Mouse (Mus musculus) limb, embryonic 11.5 days (tissue): ENCODE results near the gene Rgs12. TPM values are rescaled to one million over a fixed set of nuclear protein-coding genes. Genes with fewer than 3 reads are reported as not detected.

ENCODE experiments used
- ATAC-seq: fragments of 200-750 bp; cut with Nextera tagmentation; 2 replicates; pipeline ENCODE4 v1.8.0; 2017; ENCODE audit warnings: low read depth; ENCODE audit not compliant: insufficient number of reproducible peaks, low FRiP score, low TSS enrichment
- DNase-seq: peaks from one replicate; pipeline ENCODE4 v3.0.0-alpha.2; 2015; ENCODE audit warnings: low spot score
- H3K27ac ChIP-seq: fragments of 300-500 bp; sonication (generic); replicated peaks from 2 replicates; pipeline ENCODE4 v1.5.1; 2014; ENCODE audit warnings: low read depth, mild to moderate bottlenecking, low read length
- H3K27me3 ChIP-seq: fragments of 300-500 bp; sonication (generic); 2 replicates; pipeline ENCODE4 v1.6.1; 2014; ENCODE audit warnings: mild to moderate bottlenecking, low read length, mixed read lengths; ENCODE audit not compliant: control insufficient read depth, insufficient read depth
- H3K36me3 ChIP-seq: fragments of 300-500 bp; sonication (generic); 2 replicates; pipeline ENCODE4 v1.6.1; 2014; ENCODE audit warnings: mild to moderate bottlenecking, low read length, moderate library complexity, mixed read lengths; ENCODE audit not compliant: control insufficient read depth, insufficient read depth
- H3K4me1 ChIP-seq: fragments of 300-500 bp; sonication (generic); 2 replicates; pipeline ENCODE4 v1.6.1; 2014; ENCODE audit warnings: low read length, mixed read lengths; ENCODE audit not compliant: control insufficient read depth, insufficient read depth
- H3K4me2 ChIP-seq: fragments of 300-500 bp; sonication (generic); 2 replicates; pipeline ENCODE4 v1.6.1; 2014; ENCODE audit warnings: low read depth, mild to moderate bottlenecking, moderate library complexity; ENCODE audit not compliant: severe bottlenecking
- H3K4me3 ChIP-seq: fragments of 300-500 bp; sonication (generic); 2 replicates; pipeline ENCODE4 v1.5.1; 2014; ENCODE audit warnings: low read depth, low read length
- H3K9ac ChIP-seq: fragments of 300-500 bp; sonication (generic); 2 replicates; pipeline ENCODE4 v1.6.1; 2014; ENCODE audit warnings: mild to moderate bottlenecking, low read length
- H3K9me3 ChIP-seq: fragments of 300-500 bp; sonication (generic); 2 replicates; pipeline ENCODE4 v1.6.1; 2016; ENCODE audit warnings: low read length; ENCODE audit not compliant: control insufficient read depth
- WGBS: fragments of 180-500 bp; shearing (Covaris S2); extraction: QIAGEN DNeasy Blood & Tissue Kit; methylation state at CpG from one replicate; pipeline ENCODE4 v1.1.7; 2014; 5-methylcytosine and 5-hydroxymethylcytosine counted together
- polyA plus RNA-seq: library from polyadenylated mRNA; unstranded; fragments of >200 nt; fragmentation: Nextera tagmentation; extraction: Ambion mirVana; gene quantifications from 2 replicates; pipeline ENCODE4 v1.2.1, GENCODE M21; 2014

Gene Rgs12
- polyA plus RNA-seq, 1 experiment from 2014 or later = 38.7 TPM

- no peak overlapping the region for H3K4me3 ChIP-seq
- H3K9me3 ChIP-seq = no peaks in the 10 kb centered on the region
- 80% methylated on average over 5 of the region's 5 CpGs for WGBS
- DNase-seq (no peak), ATAC-seq (no peak)
- no peak overlapping the region for H3K4me2 ChIP-seq
- no peak overlapping the region for H3K9ac ChIP-seq
- H3K4me1 ChIP-seq = no peaks in the 10 kb centered on the region
- H3K27me3 ChIP-seq = no peaks in the 10 kb centered on the region
- H3K27ac ChIP-seq = no peak overlapping the region
- H3K36me3 ChIP-seq = peaks cover 6% of the 10 kb centered on the region
Measured at GRCm38 (mm10) chr5:35035141-35035540, 85.9 kb downstream of the Rgs12 start.

DNA sequence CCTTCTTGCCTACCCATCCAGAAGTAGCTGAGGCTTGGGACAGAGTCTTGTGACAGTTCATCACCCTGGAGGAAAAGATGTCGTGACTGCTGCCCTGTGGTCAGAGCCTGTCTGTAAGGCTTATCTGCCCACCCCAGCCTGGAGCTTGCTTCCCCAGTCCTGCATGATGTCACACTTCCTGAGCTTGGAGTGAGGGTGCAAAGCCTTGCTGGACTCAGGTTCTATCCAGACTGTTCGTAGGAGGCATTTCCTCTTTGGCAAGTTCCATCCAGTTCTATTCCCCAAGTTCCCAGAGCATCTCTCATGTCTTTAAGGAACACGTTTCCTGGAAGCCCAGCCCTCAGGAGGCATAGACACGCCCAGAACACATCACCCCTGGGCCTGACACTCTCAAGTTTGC, 86.5 kb downstream of the Rgs12 start:
- WGBS = 77% methylated on average over 4 of the region's 4 CpGs
- H3K36me3 ChIP-seq = peaks cover 6% of the 10 kb centered on the region
- no peaks in the 10 kb centered on the region for H3K4me1 ChIP-seq
- DNase-seq = no peak
- no peak overlapping the region for H3K4me2 ChIP-seq
- no peak overlapping the region for H3K27ac ChIP-seq
- no peaks in the 10 kb centered on the region for H3K27me3 ChIP-seq
- no peak overlapping the region for H3K9ac ChIP-seq
- no peaks in the 10 kb centered on the region for H3K9me3 ChIP-seq
- H3K4me3 ChIP-seq = no peak overlapping the region
- ATAC-seq = no peak

- no peak overlapping the region for H3K9ac ChIP-seq
- H3K4me2 ChIP-seq = no peak overlapping the region
- DNase-seq = no peak
- H3K9me3 ChIP-seq = no peaks in the 10 kb centered on the region
- peaks cover 3% of the 10 kb centered on the region for H3K36me3 ChIP-seq
- H3K4me3 ChIP-seq = no peak overlapping the region
- no peaks in the 10 kb centered on the region for H3K4me1 ChIP-seq
- H3K27me3 ChIP-seq = no peaks in the 10 kb centered on the region
- no peak overlapping the region for H3K27ac ChIP-seq
- ATAC-seq = no peak
Measured at GRCm38 (mm10) chr5:35037438-35037837, 88.2 kb downstream of the Rgs12 start.

GRCm38 (mm10) chr5:35041268-35041829, 92.1 kb downstream of the Rgs12 start, which contains the start of gene Hgfac:
Hgfac (plus strand) TSS chr5:35041509.
- ATAC-seq (no peak), DNase-seq (no peak)
- Histone ChIP-seq H3K4me1 (no peaks in the 10 kb centered on the region), H3K4me2 (no peak within 1 kb of the TSS), H3K9me3 (no peaks in the 10 kb centered on the region), H3K9ac (no peak within 1 kb of the TSS), H3K27ac (no peak within 1 kb of the TSS), H3K36me3 (no peaks in the 10 kb centered on the region), H3K4me3 (no peak within 1 kb of the TSS), H3K27me3 (no peaks in the 10 kb centered on the region)
- WGBS = 58% methylated on average over 6 of the region's 6 CpGs

GRCm38 (mm10) chr5:35042431-35043109, 93.3 kb downstream of the Rgs12 start:
- no peaks in the 10 kb centered on the region for H3K36me3 ChIP-seq
- H3K9me3 ChIP-seq = no peaks in the 10 kb centered on the region
- H3K4me1 ChIP-seq = no peaks in the 10 kb centered on the region
- no peak overlapping the region for H3K9ac ChIP-seq
- 77% methylated on average over 10 of the region's 10 CpGs for WGBS
- no peak overlapping the region for H3K27ac ChIP-seq
- H3K27me3 ChIP-seq = no peaks in the 10 kb centered on the region
- no peak overlapping the region for H3K4me2 ChIP-seq
- no peak for DNase-seq
- H3K4me3 ChIP-seq = no peak overlapping the region
- ATAC-seq = no peak

DNA sequence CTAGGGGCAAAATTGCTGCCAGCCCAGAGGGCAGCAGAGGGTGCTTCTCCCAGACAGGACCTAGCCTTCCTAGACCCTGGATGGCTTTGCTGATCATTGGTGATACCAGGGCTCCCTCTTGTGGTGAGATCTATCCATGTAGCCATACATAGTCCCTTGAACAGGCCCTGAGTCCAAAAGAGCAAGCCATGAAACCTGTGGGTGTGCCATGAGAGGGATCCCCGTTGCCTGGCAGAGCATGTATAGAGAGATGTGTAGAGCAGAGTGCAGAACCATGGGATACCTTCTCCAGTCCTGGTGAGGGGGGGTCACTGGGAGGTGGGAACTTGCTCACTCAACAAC, 93.8 kb downstream of the Rgs12 start:
- ATAC-seq (no peak; the same call in 1 of the 2 replicates), DNase-seq (peak; percentile 79)
- Histone ChIP-seq H3K4me3 (no peak overlapping the region), H3K9ac (no peak overlapping the region), H3K36me3 (no peaks in the 10 kb centered on the region), H3K27ac (no peak overlapping the region), H3K27me3 (no peaks in the 10 kb centered on the region), H3K4me2 (no peak overlapping the region), H3K4me1 (no peaks in the 10 kb centered on the region), H3K9me3 (no peaks in the 10 kb centered on the region)
- WGBS = 16% methylated on average over 1 of the region's 1 CpGs

DNA sequence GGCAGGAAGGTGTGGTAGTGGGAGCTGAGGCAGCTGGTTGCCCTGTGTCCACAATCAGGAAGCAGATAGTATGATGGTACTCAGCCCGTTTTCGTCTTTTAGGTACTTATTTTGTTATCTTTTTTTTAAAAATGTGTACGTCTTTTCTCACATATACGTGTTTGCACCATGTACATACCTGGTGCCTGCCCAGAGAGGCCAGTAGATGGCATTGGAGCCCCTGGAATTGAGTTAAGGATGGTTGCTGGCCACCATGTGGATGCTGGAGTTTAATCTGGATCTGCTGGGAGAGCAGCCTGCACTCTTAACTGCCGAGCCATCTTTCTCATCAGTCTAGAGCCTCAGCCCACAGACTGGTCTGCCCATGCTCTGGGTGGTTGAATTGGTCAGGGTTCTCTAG, 101.3 kb downstream of the Rgs12 start:
- Histone ChIP-seq H3K4me1 (no peaks in the 10 kb centered on the region), H3K27me3 (0 out of 2 replicates have a peak, but pooled peaks cover under 1% of the 10 kb centered on the region), H3K9me3 (no peaks in the 10 kb centered on the region), H3K9ac (no peak overlapping the region), H3K4me3 (no peak overlapping the region), H3K4me2 (no peak overlapping the region), H3K36me3 (no peaks in the 10 kb centered on the region), H3K27ac (no peak overlapping the region)
- DNase-seq (no peak), ATAC-seq (no peak)
- WGBS = 74% methylated on average over 5 of the region's 5 CpGs

DNA sequence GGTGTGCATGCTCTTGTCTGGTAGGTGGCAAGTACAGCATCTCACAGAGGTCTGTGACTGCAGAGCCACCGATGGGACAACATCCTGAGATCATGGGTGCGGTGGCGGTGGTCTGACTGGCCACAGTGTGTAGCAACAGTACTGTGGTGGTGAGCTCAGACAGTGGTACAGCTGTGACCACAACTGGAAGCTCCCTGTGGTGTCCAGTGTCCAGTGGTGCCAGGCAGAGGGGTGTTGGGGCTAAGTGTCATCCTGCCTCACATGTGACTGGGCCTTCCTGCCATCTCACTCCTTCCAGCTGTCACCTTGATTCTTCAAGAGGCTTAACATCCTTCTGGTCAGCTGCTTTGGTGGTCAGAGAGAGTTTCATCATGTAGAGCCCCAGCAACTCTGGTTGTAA, 105.4 kb downstream of the Rgs12 start:
- no peak for DNase-seq
- no peak overlapping the region for H3K27ac ChIP-seq
- no peak overlapping the region for H3K4me3 ChIP-seq
- ATAC-seq = no peak
- H3K27me3 ChIP-seq = peaks cover 37% of the 10 kb centered on the region
- no peaks in the 10 kb centered on the region for H3K9me3 ChIP-seq
- no peak overlapping the region for H3K4me2 ChIP-seq
- H3K9ac ChIP-seq = no peak overlapping the region
- WGBS = 95% methylated on average over 3 of the region's 3 CpGs
- H3K4me1 ChIP-seq = no peaks in the 10 kb centered on the region
- H3K36me3 ChIP-seq = no peaks in the 10 kb centered on the region

DNA sequence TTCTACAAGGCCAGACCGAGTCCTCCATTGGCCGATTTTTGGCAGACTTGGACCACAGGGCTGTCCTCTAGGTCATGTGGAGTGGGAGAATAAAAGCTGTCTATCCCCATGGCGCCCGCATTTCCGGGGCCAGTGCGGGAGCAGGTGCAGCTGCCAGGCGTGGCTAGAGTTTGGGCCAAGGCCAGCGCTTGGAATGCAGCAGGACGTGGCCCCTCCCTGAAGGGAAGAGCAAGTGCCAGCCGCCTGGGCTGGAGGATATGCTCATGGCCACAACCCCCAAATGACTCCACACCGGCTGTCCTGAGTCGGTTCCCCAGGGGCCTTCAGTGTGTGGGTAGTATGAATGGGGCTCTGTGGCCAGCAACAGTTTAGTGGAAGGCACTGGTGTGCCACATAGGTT, 105.8 kb downstream of the Rgs12 start:
- no peak for ATAC-seq
- H3K4me1 ChIP-seq = no peaks in the 10 kb centered on the region
- WGBS = 80% methylated on average over 12 of the region's 12 CpGs

More for the DNA sequence above, 105.8 kb downstream of the Rgs12 start:
- Histone ChIP-seq H3K4me2 (no peak overlapping the region), H3K9ac (no peak overlapping the region), H3K27ac (no peak overlapping the region), H3K27me3 (peaks cover 37% of the 10 kb centered on the region), H3K9me3 (no peaks in the 10 kb centered on the region), H3K4me3 (no peak overlapping the region), H3K36me3 (no peaks in the 10 kb centered on the region)
- no peak for DNase-seq
